Mouse (Mus musculus): ENCODE measurements around the gene Trmo.

GRCm38 (mm10) chr4:46364360-46364759 is 24.9 kb downstream of the Trmo start:
- peak; percentile 31; the same call in 1 of the 2 replicates for TF ChIP-seq CTCF (IDR thresholded peaks at IDR 0.05; ENCODE audit: low read depth)
- no peak for TF ChIP-seq EP300 (optimal IDR thresholded peaks at IDR 0.05)
